Mouse (Mus musculus) myocyte (in vitro differentiated cells): ENCODE measurements around the gene Slco3a1. TPM values are rescaled to one million over a fixed set of nuclear protein-coding genes. Genes with fewer than 3 reads are reported as not detected.

Source experiments
- H3K27me3 ChIP-seq: one replicate; pipeline ENCODE4 v1.6.1; 2011; ENCODE audit not compliant: control insufficient read depth, insufficient read depth, insufficient read length
- H3K36me3 ChIP-seq: one replicate; pipeline ENCODE4 v1.6.1; 2011; ENCODE audit not compliant: control insufficient read depth, insufficient read depth
- H3K4me2 ChIP-seq: one replicate; pipeline ENCODE4 v1.6.1; 2011; ENCODE audit warnings: low read depth, control low read depth
- H3K4me3 ChIP-seq: one replicate; pipeline ENCODE4 v1.5.1; 2011; ENCODE audit warnings: mild to moderate bottlenecking, control low read depth, moderate library complexity
- H3K79me2 ChIP-seq: one replicate; pipeline ENCODE4 v1.6.1; 2011; ENCODE audit not compliant: control insufficient read depth, insufficient read depth
- H3ac ChIP-seq: one replicate; pipeline ENCODE4 v1.6.1; 2011; ENCODE audit not compliant: control insufficient read depth, insufficient read length
- CEBPB ChIP-seq: IDR thresholded peaks from 2 replicates; pipeline ENCODE4 v1.6.1; 2011; ENCODE audit warnings: mild to moderate bottlenecking, moderate library complexity; ENCODE audit not compliant: poor library complexity, insufficient read depth, severe bottlenecking
- E2F4 ChIP-seq: IDR thresholded peaks from one replicate; pipeline ENCODE4 v1.6.1; 2011; ENCODE audit warnings: mild to moderate bottlenecking, control low read depth, moderate library complexity; ENCODE audit not compliant: insufficient read depth
- MAX ChIP-seq: IDR thresholded peaks from one replicate; pipeline ENCODE4 v1.6.1; 2011; ENCODE audit warnings: low read depth, mild to moderate bottlenecking, control low read depth
- MYOD1 ChIP-seq, 3 experiments: IDR thresholded peaks; one replicate each; pipeline ENCODE4 v1.6.1; 2011; ENCODE audit warnings: control low read depth in 2 of 3, low read depth in 2 of 3, mild to moderate bottlenecking in 2 of 3, moderate library complexity in 1 of 3; ENCODE audit not compliant: insufficient read length in 2 of 3, control insufficient read depth in 1 of 3
- MYOG ChIP-seq, 3 experiments: IDR thresholded peaks; one replicate each; pipeline ENCODE4 v1.6.1; 2011; ENCODE audit warnings: control low read depth in 2 of 3, low read depth in 2 of 3, mild to moderate bottlenecking in 2 of 3; ENCODE audit not compliant: insufficient read length in 2 of 3, control insufficient read depth in 1 of 3, insufficient read depth in 1 of 3
- POLR2A ChIP-seq: IDR thresholded peaks from one replicate; pipeline ENCODE4 v1.6.1; 2011; ENCODE audit warnings: low read depth, mild to moderate bottlenecking, control low read depth, moderate library complexity; ENCODE audit not compliant: insufficient read length
- POLR2AphosphoS2 ChIP-seq: IDR thresholded peaks from one replicate; pipeline ENCODE4 v1.6.1; 2011; ENCODE audit warnings: low read depth, control low read depth; ENCODE audit not compliant: insufficient read length
- REST ChIP-seq: IDR thresholded peaks from one replicate; pipeline ENCODE4 v1.6.1; 2011; ENCODE audit warnings: mild to moderate bottlenecking, control low read depth, moderate library complexity; ENCODE audit not compliant: insufficient read depth, insufficient read length
- SRF ChIP-seq: IDR thresholded peaks from one replicate; pipeline ENCODE4 v1.6.1; 2011; ENCODE audit warnings: low read depth; ENCODE audit not compliant: control insufficient read depth, insufficient read length
- TCF12 ChIP-seq: IDR thresholded peaks from one replicate; pipeline ENCODE4 v1.6.1; 2011; ENCODE audit warnings: mild to moderate bottlenecking, control low read depth; ENCODE audit not compliant: poor library complexity, insufficient read depth, severe bottlenecking
- TCF3 ChIP-seq: IDR thresholded peaks from one replicate; pipeline ENCODE4 v1.6.1; 2011; ENCODE audit warnings: low read depth, control low read depth; ENCODE audit not compliant: insufficient read length
- USF1 ChIP-seq: IDR thresholded peaks from one replicate; pipeline ENCODE4 v1.6.1; 2011; ENCODE audit warnings: low read depth, mild to moderate bottlenecking, control low read depth, moderate library complexity
- polyA plus RNA-seq: library from polyadenylated mRNA; unstranded; fragments of >200 nt; fragmentation: generic; extraction: Trizol; gene quantifications from one replicate; pipeline ENCODE4 v1.2.1, GENCODE M21; 2012; ENCODE audit warnings: missing spikeins

Gene Slco3a1
- polyA plus RNA-seq, 1 experiment: 50.7 TPM

DNA sequence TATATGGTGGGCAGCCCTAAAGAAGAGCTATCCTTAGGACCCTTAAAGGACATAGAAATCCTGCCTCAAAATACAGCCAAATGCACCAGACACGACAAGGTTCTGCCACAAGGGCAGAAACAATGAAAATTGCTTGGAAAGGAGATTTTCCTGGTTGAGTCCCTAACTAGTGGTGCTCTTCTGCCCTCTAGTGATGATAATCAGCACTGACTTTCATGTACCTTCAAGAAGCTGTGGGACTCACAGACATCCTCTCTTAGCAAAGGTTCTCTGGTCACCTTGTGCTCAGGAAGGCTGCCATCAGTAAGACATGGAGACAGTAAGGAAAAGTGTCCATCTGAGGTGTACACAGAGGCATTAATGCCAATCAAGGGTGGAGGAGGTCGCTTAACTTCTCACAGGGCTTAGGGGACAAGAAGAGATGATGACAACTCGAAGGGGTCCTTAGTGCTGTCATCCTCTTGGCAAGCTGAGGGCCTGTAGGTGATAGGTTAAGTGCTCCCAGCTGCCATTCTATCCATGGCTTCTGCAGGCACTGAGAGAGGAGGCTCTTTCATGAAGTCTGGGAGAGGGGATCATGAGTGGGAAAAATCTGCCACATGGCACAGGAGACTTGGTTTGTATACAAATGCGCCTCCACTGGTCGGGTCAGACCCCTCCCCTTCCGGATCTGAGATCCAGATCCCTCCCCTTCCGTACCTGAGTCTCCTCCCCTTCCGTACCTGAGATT, 199.9 kb downstream of the Slco3a1 start:
- peaks cover 2% of the 10 kb centered on the region for H3K36me3 ChIP-seq
- TF ChIP-seq REST: no peak
- TF ChIP-seq POLR2A: no peak
- no peak for TF ChIP-seq TCF3
- TF ChIP-seq POLR2AphosphoS2: no peak
- TF ChIP-seq MYOD1 (IDR thresholded peaks at IDR 0.05; ENCODE audit: control insufficient read depth in 1 of 3, insufficient read length in 2 of 3, low read depth in 2 of 3): no peak
- no peak for TF ChIP-seq MYOG (IDR thresholded peaks at IDR 0.05; ENCODE audit: control insufficient read depth in 1 of 3, insufficient read depth in 1 of 3, insufficient read length in 2 of 3, low read depth in 2 of 3)
- no peaks in the 10 kb centered on the region for H3K79me2 ChIP-seq
- H3K27me3 ChIP-seq: no peaks in the 10 kb centered on the region
- no peak overlapping the region for H3K4me2 ChIP-seq
- no peak overlapping the region for H3K4me3 ChIP-seq
- no peak overlapping the region for H3ac ChIP-seq

DNA sequence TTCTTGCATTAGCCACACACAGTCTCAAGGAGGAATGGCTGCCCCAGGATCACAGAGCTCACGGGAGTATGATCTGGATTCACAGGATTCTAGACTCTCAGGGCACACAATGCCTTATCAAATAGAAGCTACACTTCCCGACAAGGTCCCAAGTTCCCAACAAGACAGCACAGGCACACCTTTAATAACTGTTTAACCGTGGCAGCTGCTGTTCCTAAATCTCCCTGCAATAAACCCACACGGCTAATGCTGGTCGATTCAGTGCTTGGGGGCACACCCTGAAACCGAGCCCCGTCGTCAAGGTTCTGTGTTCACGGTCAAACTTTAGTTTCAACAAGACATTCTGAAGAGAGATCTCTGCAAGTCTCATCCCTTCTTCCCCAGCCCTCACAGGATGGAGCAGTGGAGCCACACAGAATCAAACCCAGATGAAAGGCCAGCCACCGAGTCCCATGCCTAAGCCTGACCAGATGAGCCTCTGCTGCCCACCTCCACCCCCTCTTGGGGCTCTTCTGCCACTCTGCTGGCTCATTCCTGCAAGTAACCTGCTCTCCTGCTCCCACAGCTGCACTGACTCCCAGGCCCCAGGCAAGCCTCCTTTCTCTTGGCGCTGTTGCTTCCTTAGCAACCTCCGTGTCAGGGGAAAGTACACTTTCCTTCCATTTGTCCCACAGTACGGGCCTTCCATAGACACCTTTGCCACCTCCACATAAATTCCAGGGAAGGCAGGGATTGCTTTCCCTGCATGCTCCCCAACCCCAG, 200.7 kb downstream of the Slco3a1 start:
- H3K4me2 ChIP-seq: no peak overlapping the region
- H3K36me3 ChIP-seq: no peaks in the 10 kb centered on the region
- H3K4me3 ChIP-seq: no peak overlapping the region
- H3K27me3 ChIP-seq: no peaks in the 10 kb centered on the region
- no peak overlapping the region for H3ac ChIP-seq
- H3K79me2 ChIP-seq: no peaks in the 10 kb centered on the region
- TF ChIP-seq E2F4: no peak
- no peak for TF ChIP-seq TCF12
- no peak for TF ChIP-seq MYOD1 (IDR thresholded peaks at IDR 0.05; ENCODE audit: control insufficient read depth in 1 of 3, insufficient read length in 2 of 3, low read depth in 2 of 3)
- no peak for TF ChIP-seq CEBPB
- TF ChIP-seq TCF3: no peak
- no peak for TF ChIP-seq MAX
- no peak for TF ChIP-seq SRF

GRCm38 (mm10) chr7:74353240-74353639, 201.3 kb downstream of the Slco3a1 start:
- H3K27me3 ChIP-seq: no peaks in the 10 kb centered on the region
- peak in 2 of 3 experiments; percentile 21 to 28 for TF ChIP-seq MYOD1 (IDR thresholded peaks at IDR 0.05; ENCODE audit: control insufficient read depth in 1 of 3, insufficient read length in 2 of 3, low read depth in 2 of 3)
- TF ChIP-seq MYOG (IDR thresholded peaks at IDR 0.05; ENCODE audit: control insufficient read depth in 1 of 3, insufficient read depth in 1 of 3, insufficient read length in 2 of 3, low read depth in 2 of 3): peak in 1 of 3 experiments; percentile 47
- no peak for TF ChIP-seq TCF12
- no peak for TF ChIP-seq POLR2AphosphoS2
- H3ac ChIP-seq: no peak overlapping the region
- no peak overlapping the region for H3K4me3 ChIP-seq
- no peaks in the 10 kb centered on the region for H3K79me2 ChIP-seq
- H3K36me3 ChIP-seq: no peaks in the 10 kb centered on the region
- no peak overlapping the region for H3K4me2 ChIP-seq

DNA sequence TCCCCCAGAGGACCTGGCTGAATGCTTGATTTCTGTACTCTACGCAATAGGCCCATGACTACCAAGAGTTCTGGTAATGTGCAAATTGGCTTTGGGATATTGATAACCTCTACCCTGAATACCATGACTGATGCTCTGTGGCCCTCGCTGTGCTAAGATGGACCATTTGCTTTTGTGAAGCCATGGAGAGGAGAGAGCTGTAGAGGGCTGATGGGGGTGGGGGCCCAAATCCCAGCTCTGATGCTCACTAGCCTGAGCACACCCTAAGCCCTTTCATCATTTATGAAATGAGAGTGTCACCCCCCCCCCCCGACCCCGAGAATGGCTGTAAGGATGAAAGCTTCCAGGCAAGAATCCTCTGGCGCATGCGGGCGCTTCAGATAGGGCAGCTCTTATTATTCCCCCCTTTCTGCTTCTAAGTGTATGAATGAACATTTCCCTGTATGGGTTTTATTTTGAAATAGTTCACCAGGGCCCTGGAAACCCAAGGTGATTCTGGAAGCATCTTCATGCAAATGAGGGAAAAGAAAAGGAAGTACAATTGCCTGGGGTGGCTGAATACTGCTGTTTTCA, 206.2 kb downstream of the Slco3a1 start:
- H3K4me2 ChIP-seq: no peak overlapping the region
- no peak overlapping the region for H3K4me3 ChIP-seq
- no peaks in the 10 kb centered on the region for H3K79me2 ChIP-seq
- H3K36me3 ChIP-seq: no peaks in the 10 kb centered on the region
- no peak overlapping the region for H3ac ChIP-seq
- no peaks in the 10 kb centered on the region for H3K27me3 ChIP-seq
- TF ChIP-seq MYOD1 (IDR thresholded peaks at IDR 0.05; ENCODE audit: control insufficient read depth in 1 of 3, insufficient read length in 2 of 3, low read depth in 2 of 3) (no peak), USF1 (no peak), CEBPB (no peak), MYOG (IDR thresholded peaks at IDR 0.05; ENCODE audit: control insufficient read depth in 1 of 3, insufficient read depth in 1 of 3, insufficient read length in 2 of 3, low read depth in 2 of 3) (no peak), POLR2A (no peak), REST (no peak), TCF12 (no peak), POLR2AphosphoS2 (no peak), MAX (no peak), TCF3 (no peak), SRF (no peak), E2F4 (no peak)

- no peak overlapping the region for H3K4me3 ChIP-seq
- no peak overlapping the region for H3K4me2 ChIP-seq
- no peaks in the 10 kb centered on the region for H3K27me3 ChIP-seq
- no peaks in the 10 kb centered on the region for H3K36me3 ChIP-seq
- TF ChIP-seq MYOG (IDR thresholded peaks at IDR 0.05; ENCODE audit: control insufficient read depth in 1 of 3, insufficient read depth in 1 of 3, insufficient read length in 2 of 3, low read depth in 2 of 3): no peak
- TF ChIP-seq MAX: no peak
- no peak overlapping the region for H3ac ChIP-seq
- no peaks in the 10 kb centered on the region for H3K79me2 ChIP-seq
Observed at GRCm38 (mm10) chr7:74347026-74347425, 207.6 kb downstream of the Slco3a1 start.
